Mouse (Mus musculus) G1E-ER4 (cell line): ENCODE results near the gene Trim65. TPM values are rescaled to one million over a fixed set of nuclear protein-coding genes. Genes with fewer than 3 reads are reported as not detected.

ENCODE experiments used
- GATA1 ChIP-seq: IDR thresholded peaks from one replicate; pipeline ENCODE4 v1.8.0; 2012; ENCODE audit warnings: low read length, inconsistent platforms
- polyA plus RNA-seq: library from polyadenylated mRNA; stranded (reverse); fragments of >175 nt; gene quantifications from 2 replicates; pipeline ENCODE4 v1.2.3, GENCODE M21; 2012

Gene Trim65
- polyA plus RNA-seq, 1 experiment = not detected

DNA sequence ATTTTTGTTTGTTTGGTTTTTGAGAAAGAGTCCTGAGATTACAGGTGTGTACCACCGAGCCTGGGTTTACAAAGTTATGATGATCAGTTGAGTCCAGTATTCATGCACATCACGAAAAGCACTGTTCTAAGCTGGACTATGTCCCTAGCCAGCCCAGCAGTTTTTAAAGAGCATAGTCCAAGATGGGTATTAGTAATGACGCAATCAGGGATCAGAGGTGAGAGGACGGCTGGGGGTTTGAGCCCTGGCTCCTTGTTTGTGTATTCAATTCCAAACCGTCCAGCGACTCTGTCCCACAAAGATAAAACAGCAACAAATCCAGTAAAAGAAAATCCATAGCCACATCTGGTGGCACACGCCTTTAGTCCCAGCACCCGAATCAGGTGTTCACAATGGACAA is 42.7 kb downstream of the Trim65 start:
- no peak for TF ChIP-seq GATA1

DNA sequence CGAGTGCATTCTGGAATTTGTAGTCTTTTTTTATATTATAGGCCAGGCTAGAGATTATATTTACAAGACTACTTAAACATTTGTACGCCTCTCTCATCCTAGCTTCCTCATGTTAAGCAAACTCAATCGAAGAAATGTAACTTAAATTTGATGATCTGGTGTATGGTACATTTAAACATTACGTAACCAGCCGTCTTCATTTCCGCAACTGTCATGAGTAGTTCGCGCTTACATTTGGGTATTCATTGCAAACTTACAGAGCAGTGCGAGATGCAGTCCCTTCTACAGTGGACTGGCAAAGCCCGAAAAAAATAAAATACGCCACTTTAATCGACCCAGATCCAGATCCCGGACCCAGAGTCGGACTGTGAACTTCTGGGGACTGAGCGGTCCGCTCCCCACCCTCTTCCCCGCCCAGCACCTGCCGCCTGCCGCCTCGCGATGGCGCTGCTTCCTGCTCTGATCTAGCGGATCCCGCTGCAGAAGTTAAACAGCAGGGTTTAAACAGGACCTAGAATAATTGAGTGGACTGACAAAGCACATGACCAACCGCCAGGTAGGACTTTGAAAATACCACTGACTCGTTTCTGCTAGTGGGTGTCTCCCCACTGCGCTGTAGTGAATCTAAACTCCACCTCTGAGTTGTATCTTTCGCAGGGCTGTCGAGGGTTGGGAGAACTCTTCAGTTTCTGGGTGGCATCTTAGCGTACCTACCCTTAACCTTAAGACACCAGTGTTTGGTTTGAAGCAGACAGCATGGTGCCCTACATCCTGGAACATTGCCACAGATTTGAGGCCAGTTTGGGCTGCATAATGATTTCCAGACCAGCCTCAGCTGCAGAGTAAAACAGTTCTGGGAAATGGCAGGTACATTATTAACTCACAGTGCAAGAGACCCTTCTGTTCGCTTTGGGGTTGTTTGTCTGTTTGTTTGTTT is 43.5 kb downstream of the Trim65 start:
- no peak for TF ChIP-seq GATA1

DNA sequence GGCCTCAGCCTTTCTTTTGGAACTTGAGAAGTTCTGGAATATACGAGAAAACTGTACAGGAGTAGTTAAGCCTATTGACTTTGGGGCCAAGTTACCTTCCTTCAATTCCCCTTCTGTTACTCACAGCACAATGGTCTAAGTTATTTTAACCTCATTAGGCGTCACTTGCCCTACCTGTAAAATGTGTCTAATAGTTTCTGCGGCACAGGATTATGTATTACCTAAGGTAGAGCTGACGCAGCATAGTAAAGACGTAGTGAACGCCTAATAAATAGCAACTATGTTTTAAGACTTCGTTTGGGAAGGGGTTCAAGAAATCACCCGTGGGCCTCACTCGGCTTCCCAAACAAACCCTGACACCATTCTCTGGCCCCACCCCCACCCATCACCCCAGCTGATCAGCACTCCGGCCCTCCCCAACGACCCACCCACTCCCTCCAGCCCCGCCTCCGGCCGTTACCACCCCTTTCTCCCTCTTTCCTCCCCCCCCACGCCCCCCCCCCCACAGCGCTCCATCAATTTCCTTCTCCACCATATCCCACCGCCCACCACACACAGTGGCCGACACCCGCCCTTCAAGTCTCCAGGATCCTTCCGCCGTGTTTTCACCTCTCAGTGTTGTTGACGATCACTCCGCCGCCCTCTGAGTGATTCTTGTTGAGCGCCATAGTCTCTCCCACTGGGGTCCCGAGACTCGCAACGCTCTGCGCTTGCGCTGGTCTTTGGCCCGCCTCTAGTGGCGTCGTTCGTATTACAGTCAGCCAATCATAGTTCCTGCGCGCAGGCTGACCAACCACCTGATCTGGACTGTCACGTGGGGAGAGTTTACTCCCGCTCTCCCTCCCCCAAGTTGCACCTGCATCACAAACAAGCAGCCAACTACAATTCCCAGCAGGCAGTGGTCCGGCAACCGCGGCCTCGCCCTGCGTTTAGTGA is 44.4 kb downstream of the Trim65 start, which contains the start of gene Wbp2:
TSS of gene Wbp2 (minus strand) at position 738 of the 936 bp plus-strand sequence.
- TF ChIP-seq GATA1 = no peak

DNA sequence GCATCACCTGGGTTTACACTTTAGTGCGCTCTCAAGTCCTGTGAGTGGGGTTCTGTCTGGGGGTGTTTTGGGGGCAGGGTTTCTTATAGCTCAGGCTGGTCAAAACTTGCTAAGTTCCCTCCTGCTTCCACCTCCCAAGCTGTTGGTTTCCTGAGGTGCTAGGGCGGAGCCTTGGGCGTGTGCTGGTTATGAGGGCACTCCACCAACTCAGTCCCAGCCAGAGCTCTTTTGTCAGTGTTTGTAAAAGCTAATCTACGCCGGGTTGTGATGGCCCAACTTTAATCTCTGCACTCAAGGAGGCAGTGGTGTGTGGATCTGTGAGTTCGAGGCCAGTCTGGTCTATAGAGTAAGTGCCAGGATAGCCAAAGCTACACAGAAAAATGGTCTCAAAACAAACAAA is 46.8 kb downstream of the Trim65 start:
- TF ChIP-seq GATA1 = no peak

DNA sequence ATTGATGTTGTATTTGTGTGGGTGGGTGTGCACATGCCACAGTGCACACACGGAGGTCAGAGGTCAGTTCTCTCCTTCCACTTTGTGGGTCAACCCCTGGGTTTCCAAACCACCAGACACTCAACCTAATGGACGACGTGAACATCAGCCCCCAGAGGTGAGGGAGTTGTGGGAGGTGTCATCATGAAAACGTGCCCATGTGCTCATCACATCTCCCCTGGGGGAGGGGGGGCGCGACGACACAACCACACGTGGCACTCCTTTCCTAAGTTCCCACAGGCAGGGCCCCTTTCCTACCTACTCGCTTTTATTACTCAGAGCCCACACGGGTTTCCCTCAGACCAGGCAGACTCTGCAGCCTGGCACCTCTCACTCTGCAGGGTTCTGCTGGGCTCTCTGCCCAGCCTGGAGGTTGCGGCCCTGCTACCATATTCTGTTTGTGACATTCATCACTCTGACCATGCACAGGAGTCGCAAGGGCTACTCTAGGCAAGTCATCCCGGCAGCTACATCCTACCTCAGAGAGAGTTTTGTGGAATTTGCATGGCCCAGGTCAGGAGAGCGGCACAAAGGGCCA is 47.7 kb downstream of the Trim65 start:
- no peak for TF ChIP-seq GATA1

DNA sequence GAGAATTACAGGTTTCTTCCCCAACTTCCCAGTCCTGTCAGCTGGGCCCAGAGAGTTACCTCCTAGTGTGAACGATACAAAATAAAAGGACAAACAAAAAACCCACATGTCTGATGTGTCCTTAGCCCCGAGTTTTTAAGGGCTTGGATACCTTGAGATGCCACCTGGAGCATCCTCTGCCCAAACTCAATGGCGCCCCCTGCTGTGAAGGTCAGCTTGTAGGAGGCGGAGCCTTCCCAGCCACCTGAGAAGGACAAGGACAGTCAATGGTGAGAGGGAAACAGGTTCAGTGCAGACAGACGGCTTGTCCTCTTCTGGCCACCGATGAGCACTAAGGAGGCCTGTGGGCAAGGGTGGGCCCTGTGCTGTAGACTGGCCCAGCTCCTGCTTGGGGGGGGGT is 49.8 kb downstream of the Trim65 start:
- no peak for TF ChIP-seq GATA1

DNA sequence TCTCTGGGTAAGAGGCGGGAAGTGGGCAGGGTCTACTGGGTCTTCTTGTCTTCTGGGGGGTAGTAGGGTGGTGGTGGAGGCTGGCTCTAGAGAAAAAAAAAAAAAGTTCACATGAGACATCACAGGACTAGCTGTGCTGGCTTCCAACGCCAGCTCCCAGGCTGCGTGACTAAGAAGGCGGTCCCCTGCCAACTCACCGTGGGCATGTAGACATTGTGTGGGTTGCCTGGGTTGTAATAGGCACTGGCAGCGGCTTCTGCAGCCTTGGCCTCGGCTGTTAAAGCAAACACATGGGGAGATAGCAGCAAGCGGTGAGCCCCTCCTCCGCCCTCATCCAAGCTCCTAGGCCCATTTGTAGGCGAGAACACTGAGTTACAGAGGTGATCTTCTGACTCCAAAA is 51.4 kb downstream of the Trim65 start:
- no peak for TF ChIP-seq GATA1

DNA sequence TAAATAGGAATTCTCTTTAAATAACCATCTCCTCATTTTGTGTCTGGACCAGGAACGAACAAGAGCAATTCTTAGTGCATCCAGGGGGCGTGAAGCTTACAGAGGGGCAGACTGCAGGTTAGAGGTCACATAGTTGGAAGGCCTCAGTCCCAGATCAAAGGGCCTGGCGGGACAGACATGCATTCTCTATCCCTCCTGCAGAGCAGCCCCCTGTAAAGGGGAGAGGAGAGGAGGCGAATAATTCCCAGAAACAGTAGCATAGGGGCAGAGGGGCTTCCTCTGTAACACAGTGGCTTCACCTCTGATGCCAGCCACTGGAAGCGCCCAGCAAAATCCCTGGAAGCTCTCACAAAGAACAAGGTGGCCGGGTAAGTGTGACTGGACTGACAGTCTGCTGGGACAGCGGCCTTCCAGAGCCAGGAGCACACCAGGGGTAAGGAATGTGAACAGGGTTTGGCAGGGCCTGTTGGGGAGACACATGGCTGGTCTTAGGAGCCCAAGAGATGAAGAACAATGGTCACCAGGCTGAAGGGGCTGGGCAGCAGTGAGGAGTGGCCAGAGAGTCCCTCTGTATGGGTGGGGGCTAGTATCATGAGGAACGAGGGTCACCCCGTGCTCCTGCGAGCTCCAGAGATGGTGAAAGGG is 52.1 kb downstream of the Trim65 start:
- TF ChIP-seq GATA1 = no peak

DNA sequence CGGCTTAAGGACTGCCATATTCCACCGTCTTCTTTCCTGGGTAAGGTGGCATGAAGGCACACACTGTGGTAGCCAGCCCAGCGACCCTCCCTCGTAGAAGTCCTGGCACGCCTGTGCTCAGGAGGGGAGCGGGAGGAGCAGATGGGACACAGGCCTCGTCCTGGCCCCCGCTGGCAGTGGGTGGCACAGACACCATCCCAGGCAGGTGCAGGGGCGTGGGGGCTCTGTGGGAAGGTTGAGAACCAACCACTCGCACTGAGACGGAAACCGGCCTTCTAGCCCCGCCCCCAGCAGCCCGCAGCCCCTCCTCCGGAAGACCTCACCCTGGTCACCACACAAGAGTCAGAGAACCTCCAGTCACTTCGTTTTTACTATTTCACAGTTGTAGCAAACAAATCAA is 52.7 kb downstream of the Trim65 start:
- no peak for TF ChIP-seq GATA1

DNA sequence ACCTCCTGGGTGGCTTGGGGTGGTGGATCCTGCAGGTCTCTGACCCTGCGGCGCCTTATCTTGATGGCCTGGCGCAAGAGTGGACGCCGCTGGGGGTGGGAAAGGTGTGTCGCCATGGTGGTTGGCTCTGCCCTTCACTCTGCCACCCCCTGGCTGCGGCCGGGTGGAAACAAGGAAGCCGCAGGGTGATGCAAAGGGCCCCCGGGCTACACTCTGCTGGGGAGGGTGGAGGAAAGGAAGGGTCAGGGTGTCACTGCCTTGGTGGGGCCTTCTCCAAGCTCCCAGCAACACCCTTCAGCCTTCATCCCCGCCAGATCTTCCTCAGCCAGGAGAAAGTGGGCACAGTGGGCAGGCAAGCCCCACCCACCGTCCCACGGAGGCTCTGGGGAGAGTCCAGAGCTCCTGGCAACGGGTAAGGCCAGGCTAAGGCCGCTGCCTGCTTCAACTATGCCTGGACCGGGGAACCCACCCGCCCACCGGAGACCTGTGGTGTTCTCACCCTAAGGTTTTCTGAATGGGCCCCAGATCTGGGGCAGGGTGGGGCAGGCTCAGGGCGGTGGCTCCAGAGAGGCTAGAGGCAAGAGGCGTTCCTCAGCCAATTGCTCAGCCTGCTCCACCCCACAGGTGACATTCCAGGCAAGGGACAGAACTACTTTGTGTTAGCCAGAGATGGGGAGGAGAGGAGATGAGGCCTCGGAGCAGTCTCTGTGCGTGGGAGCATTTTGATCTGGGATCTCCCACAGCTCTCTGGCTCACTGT is 53.3 kb downstream of the Trim65 start, which contains the start of gene Unc13d:
TSS of gene Unc13d (minus strand) at position 516 of the 759 bp plus-strand sequence.
- TF ChIP-seq GATA1 = peak; percentile 4

DNA sequence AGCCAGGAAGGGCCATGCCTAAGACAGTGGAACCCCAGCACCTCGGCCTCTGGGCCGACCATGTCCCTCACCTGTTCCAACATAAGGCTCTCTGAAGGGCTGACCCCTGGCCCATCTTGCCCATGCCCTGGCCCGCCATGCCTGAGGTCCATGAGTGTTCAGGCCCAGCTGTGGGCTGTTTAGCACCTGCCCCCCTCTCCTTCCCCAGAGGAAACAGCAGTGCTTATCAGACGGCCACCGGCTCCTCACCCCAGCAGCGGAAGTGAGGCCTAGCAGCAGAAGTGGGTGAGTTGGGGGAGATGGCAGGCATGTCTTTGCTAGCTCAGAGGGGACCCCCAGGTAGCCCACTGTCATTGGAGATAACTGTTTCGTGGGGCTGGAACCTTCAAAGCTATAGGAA is 54.1 kb downstream of the Trim65 start:
- peak; percentile 2 for TF ChIP-seq GATA1

DNA sequence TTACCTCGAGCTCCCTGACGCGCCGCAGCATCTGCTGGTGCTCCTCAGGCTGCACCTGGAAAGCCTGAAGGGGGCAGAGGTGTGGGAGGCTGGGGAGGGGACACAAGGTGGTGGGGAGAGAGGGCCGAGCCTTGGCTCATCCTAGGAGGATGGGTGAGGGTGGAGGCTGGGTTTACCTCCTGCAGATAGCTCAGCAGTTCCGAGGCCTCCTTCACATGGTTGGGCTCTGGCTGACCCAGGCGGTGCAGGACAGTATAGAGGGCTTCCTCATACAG is 54.7 kb downstream of the Trim65 start:
- TF ChIP-seq GATA1 = no peak

DNA sequence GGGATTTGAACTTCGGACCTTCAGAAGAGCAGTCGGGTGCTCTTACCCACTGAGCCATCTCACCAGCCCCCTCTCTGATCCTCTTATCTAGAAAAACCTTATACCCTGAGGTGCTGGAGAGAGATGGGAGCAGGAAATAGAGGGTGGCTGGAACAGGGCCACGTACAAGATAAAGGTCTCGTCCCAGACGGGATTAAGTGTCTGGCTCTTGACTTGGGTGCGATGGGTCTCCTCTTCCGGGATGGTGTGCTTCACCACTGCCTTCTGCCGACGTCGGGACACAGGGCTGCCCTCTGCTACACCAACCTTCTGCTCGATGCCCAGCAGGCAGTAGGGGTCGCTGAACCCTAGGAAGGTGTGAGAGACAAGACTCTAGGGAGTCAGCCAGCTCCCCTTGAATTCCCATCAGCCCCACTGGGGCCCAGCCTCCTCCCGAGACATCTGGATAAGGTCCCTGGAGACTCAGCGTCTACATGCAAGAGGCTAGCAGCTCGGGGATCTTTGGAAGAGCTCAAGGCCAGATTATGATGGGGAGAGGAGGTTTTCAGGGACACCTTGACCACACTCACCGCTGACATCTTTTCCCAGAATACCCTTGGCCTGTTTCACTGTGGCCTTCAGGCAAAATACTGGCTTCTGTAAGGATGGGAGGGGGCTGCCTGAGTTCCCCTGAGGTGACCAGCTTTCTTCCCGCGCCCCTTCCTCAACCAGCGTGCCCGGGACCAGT is 55.2 kb downstream of the Trim65 start:
- peak; percentile 11 for TF ChIP-seq GATA1

DNA sequence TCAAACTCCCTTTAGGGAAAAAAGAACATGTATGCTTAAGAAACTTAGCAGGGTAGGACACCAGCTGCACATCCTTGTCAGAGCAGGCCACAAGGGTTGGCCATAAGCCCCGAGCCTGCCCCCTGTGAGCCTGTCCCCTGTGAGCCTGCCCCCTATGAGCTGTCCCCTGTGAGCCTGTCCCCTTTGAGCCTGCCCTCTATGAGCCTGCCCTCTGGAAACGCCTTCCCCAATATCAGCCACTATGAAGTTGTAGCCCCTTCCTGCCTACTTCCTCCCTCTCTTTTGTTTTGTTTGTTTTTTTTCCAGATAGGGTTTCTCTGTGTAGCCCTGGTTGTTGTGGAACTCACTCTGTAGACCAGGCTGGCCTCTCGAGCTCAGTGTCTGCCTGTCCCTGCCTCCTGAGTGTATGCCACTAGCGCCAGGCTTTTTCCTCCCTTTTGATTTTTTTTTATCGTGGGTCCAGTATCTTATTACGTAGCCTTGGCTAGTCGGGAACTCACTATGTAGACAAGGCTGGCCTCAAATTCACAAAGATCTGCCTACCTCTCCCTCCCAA is 56.4 kb downstream of the Trim65 start:
- TF ChIP-seq GATA1 = no peak

DNA sequence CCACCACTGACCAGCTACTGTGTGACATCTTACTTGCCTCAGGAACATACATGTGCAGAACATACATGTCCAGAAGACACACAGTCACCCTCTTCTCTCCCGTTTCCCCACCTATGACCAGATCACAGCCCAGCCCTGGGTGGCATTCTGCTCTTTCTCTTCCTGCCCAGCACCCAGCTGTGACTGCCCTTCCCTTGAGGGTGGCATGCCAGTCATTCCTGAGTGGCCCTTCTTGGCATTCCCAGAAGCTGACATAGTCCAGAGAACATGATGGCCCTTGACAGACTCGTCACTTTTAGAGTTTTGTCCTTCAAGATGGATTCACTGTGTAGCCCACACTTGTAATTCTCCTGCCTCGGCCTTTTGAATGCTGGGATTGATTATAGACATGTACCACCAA is 58.3 kb downstream of the Trim65 start:
- TF ChIP-seq GATA1 = no peak

Other genes starting within 250 kb of the Trim65 start
- 9.2 and 13.4 TPM in 2 replicates for gene Smim5, start 231.2 kb downstream of the Trim65 start, polyA plus RNA-seq
- gene Smim6, start 219.1 kb downstream of the Trim65 start, polyA plus RNA-seq = 0.21 TPM in 1 of 2 replicates, not detected in the other
- 26.9 and 40.4 TPM in 2 replicates for gene Sap30bp, start 197.8 kb downstream of the Trim65 start, polyA plus RNA-seq
- gene Recql5, start 197.7 kb downstream of the Trim65 start, polyA plus RNA-seq = 13.3 and 22.0 TPM in 2 replicates
- 0.04 and 0.13 TPM in 2 replicates for gene Itgb4, start 156.4 kb downstream of the Trim65 start, polyA plus RNA-seq
- gene Galk1, start 118.4 kb downstream of the Trim65 start, polyA plus RNA-seq = 95.4 and 132 TPM in 2 replicates
- 312 and 429 TPM in 2 replicates for gene H3f3b, start 103.2 kb downstream of the Trim65 start, polyA plus RNA-seq
- gene Unk, start 100.8 kb downstream of the Trim65 start, polyA plus RNA-seq = 56.9 and 68.4 TPM in 2 replicates
- gene Unc13d, start 53.2 kb downstream of the Trim65 start, polyA plus RNA-seq = 170 and 235 TPM in 2 replicates
- 591 and 669 TPM in 2 replicates for gene Wbp2, start 44.1 kb downstream of the Trim65 start, polyA plus RNA-seq
- gene Trim47, start 3.9 kb downstream of the Trim65 start, polyA plus RNA-seq = not detected in 2 replicates
- gene Mrpl38, start 7.7 kb upstream of the Trim65 start, polyA plus RNA-seq = 152 and 200 TPM in 2 replicates
- gene Fbf1, start 37.0 kb upstream of the Trim65 start, polyA plus RNA-seq = 26.9 and 34.1 TPM in 2 replicates
- gene Ten1, start 67.7 kb upstream of the Trim65 start, polyA plus RNA-seq = 114 and 122 TPM in 2 replicates
- gene Acox1, start 67.9 kb upstream of the Trim65 start, polyA plus RNA-seq = 1.8 and 2.5 TPM in 2 replicates
- 0.01 and 0.02 TPM in 2 replicates for gene Evpl, start 106.9 kb upstream of the Trim65 start, polyA plus RNA-seq
- gene Srp68, start 143.1 kb upstream of the Trim65 start, polyA plus RNA-seq = 52.4 and 70.9 TPM in 2 replicates
- not detected in 2 replicates for gene Galr2, start 149.8 kb upstream of the Trim65 start, polyA plus RNA-seq
- gene Exoc7, start 176.1 kb upstream of the Trim65 start, polyA plus RNA-seq = 15.1 and 19.0 TPM in 2 replicates
- gene Foxj1, start 204.3 kb upstream of the Trim65 start, polyA plus RNA-seq = 0.02 TPM in 1 of 2 replicates, not detected in the other